Mouse (Mus musculus) midbrain, embryonic 16.5 days (tissue): Measurements from ENCODE around the gene Otoa. TPM values are rescaled to one million over a fixed set of nuclear protein-coding genes. Genes with fewer than 3 reads are reported as not detected.

Source experiments
- polyA plus RNA-seq: library from polyadenylated mRNA; unstranded; fragments of >200 nt; fragmentation: Nextera tagmentation; extraction: Ambion mirVana; gene quantifications from 2 replicates; pipeline ENCODE4 v1.2.1, GENCODE M21; 2015

Otoa gene
- polyA plus RNA-seq, 1 experiment from 2014 or later: 0.19 TPM

Other genes starting within 250 kb of the Otoa start
- gene Eef2k, start 238.8 kb upstream of the Otoa start, polyA plus RNA-seq: 33.5 and 35.4 TPM in 2 replicates
- gene Polr3e, start 163.9 kb upstream of the Otoa start, polyA plus RNA-seq: 27.0 and 27.7 TPM in 2 replicates
- 12.6 and 14.6 TPM in 2 replicates for gene Cdr2, start 99.3 kb upstream of the Otoa start, polyA plus RNA-seq
- 0.11 and 0.63 TPM in 2 replicates for gene Mfsd13b, start 99.1 kb upstream of the Otoa start, polyA plus RNA-seq
- 169 and 184 TPM in 2 replicates for gene Mettl9, start 47.2 kb upstream of the Otoa start, polyA plus RNA-seq
- gene Igsf6, start 7.1 kb upstream of the Otoa start, polyA plus RNA-seq: 0.62 and 0.67 TPM in 2 replicates